18 mouse cellular contexts compared by ENCODE assay signal in genomic region chr16:85165631-85166030, GRCm38 (mm10). TPM values are rescaled to one million over a fixed set of nuclear protein-coding genes. Genes with fewer than 3 reads are reported as not detected.
DNase-seq lines count a peak whose midpoint lies in the region; ATAC-seq lines count a peak whose summit lies in the region.
"Had no signal": no experiment of that assay in that cellular context is flagged by ENCODE, and none has a peak within 500 bp of the region (broad histone marks: within the 10 kb centered on the region; RNA-seq: fewer than 3 reads in every experiment).

No protein-coding gene starts in this region.

- peaks cover 19% of the 10 kb centered on the region for H3K36me3 ChIP-seq in heart, embryonic 12.5 days
- peaks cover 9% of the 10 kb centered on the region for H3K36me3 ChIP-seq in kidney, embryonic 16.5 days (ENCODE audit: insufficient read depth, low read length)
- H3K36me3 ChIP-seq in hindbrain, embryonic 14.5 days (replicated peaks; ENCODE audit: control insufficient read depth, insufficient read depth) = peaks cover 10% of the 10 kb centered on the region
- H3K36me3 ChIP-seq: liver, embryonic 12.5 days had no signal

- H3K4me2 ChIP-seq in heart, embryonic 12.5 days = no peak overlapping the region
- no peak overlapping the region for H3K4me2 ChIP-seq in kidney, embryonic 16.5 days (replicated peaks; ENCODE audit: low read depth, low read length)
- H3K4me2 ChIP-seq in hindbrain, embryonic 14.5 days (replicated peaks) = peak overlapping the region; percentile 17; the same call in 1 of the 2 replicates
- H3K4me2 ChIP-seq: embryonic facial prominence, embryonic 13.5 days; limb, embryonic 12.5 days; liver, embryonic 12.5 days; midbrain, embryonic 15.5 days had no signal

- H3K4me1 ChIP-seq in heart, embryonic 12.5 days (replicated peaks) = peaks cover 21% of the 10 kb centered on the region
- peaks cover 42% of the 10 kb centered on the region for H3K4me1 ChIP-seq in kidney, embryonic 16.5 days (ENCODE audit: insufficient read depth, low read length)
- H3K4me1 ChIP-seq in hindbrain, embryonic 14.5 days (replicated peaks; ENCODE audit: control insufficient read depth, insufficient read depth, low read length) = peaks cover 37% of the 10 kb centered on the region
- H3K4me1 ChIP-seq: megakaryocyte, embryonic 14.5 days had no signal

- H3K27me3 ChIP-seq in heart, embryonic 12.5 days (replicated peaks) = no peaks in the 10 kb centered on the region
- no peaks in the 10 kb centered on the region for H3K27me3 ChIP-seq in kidney, embryonic 16.5 days (ENCODE audit: insufficient read depth, low read length)
- H3K27me3 ChIP-seq in hindbrain, embryonic 14.5 days (ENCODE audit: control insufficient read depth, insufficient read depth, low read length) = no peaks in the 10 kb centered on the region
- H3K27me3 ChIP-seq: embryonic facial prominence, embryonic 13.5 days; limb, embryonic 12.5 days; megakaryocyte, embryonic 14.5 days; midbrain, embryonic 15.5 days had no signal

- intact Hi-C loops in left cerebral cortex, postnatal 14 days (cut with DNase I) = no loop called here

- no peak overlapping the region for H3K9ac ChIP-seq in heart, embryonic 12.5 days
- 0 out of 2 replicates have a peak overlapping the region, but pooled peaks have one; percentile 46 for H3K9ac ChIP-seq in kidney, embryonic 16.5 days (replicated peaks; ENCODE audit: low read length)
- H3K9ac ChIP-seq in hindbrain, embryonic 14.5 days = no peak overlapping the region
- H3K9ac ChIP-seq: embryonic facial prominence, embryonic 13.5 days; limb, embryonic 12.5 days; liver, embryonic 12.5 days; midbrain, embryonic 15.5 days had no signal

- H3K27ac ChIP-seq in heart, embryonic 12.5 days (ENCODE audit: poor library complexity, severe bottlenecking) = 0 out of 2 replicates have a peak overlapping the region, but pooled peaks have one; percentile 19
- peak overlapping the region; percentile 74 for H3K27ac ChIP-seq in kidney, embryonic 16.5 days (ENCODE audit: low read length)
- peak overlapping the region; percentile 41; the same call in 1 of the 2 replicates for H3K27ac ChIP-seq in hindbrain, embryonic 14.5 days
- H3K27ac ChIP-seq: embryonic facial prominence, embryonic 13.5 days; limb, embryonic 12.5 days; liver, embryonic 12.5 days; midbrain, embryonic 15.5 days had no signal

- 74% methylated on average over 7 of the region's 7 CpGs for WGBS in heart, embryonic 12.5 days
- 26% methylated on average over 7 of the region's 7 CpGs for WGBS in kidney, embryonic 16.5 days
- WGBS in hindbrain, embryonic 14.5 days = 59% methylated on average over 7 of the region's 7 CpGs

- DNase-seq in heart, adult 9 months (ENCODE audit: low spot score in 2 of 2) = no peak
- DNase-seq in kidney, postnatal 36 days = no peak
- peak; percentile 65 for DNase-seq in cerebellum, adult 9-10 months
- DNase-seq in hindbrain, embryonic 14.5 days (ENCODE audit: low spot score) = no peak
- no peak for DNase-seq in left cerebral cortex, postnatal 14 days (ENCODE audit: low spot score in 2 of 2)
- DNase-seq: gastrocnemius, postnatal 25 days; lung, adult 2 months; right cerebral cortex, adult 18-20 months; thymus, postnatal 14 days had no signal

- ATAC-seq in heart, embryonic 12.5 days (ENCODE audit: insufficient number of reproducible peaks, low FRiP score) = no peak
- ATAC-seq in kidney, embryonic 16.5 days (ENCODE audit: low FRiP score, low TSS enrichment) = no peak
- no peak for ATAC-seq in hindbrain, embryonic 14.5 days (ENCODE audit: low FRiP score)
- ATAC-seq: forebrain, embryonic 14.5 days; liver, embryonic 12.5 days; midbrain, embryonic 15.5 days had no signal

- H3K4me3 ChIP-seq in heart, embryonic 12.5 days = no peak overlapping the region
- no peak overlapping the region for H3K4me3 ChIP-seq in kidney, embryonic 16.5 days (ENCODE audit: low read length)
- H3K4me3 ChIP-seq in hindbrain, embryonic 14.5 days (replicated peaks; ENCODE audit: low read length) = no peak overlapping the region
- H3K4me3 ChIP-seq: embryonic facial prominence, embryonic 13.5 days; limb, embryonic 12.5 days; liver, embryonic 12.5 days; megakaryocyte, embryonic 14.5 days; midbrain, embryonic 15.5 days; myocyte had no signal

- no peaks in the 10 kb centered on the region for H3K9me3 ChIP-seq in heart, embryonic 12.5 days (replicated peaks)
- H3K9me3 ChIP-seq in kidney, embryonic 16.5 days (ENCODE audit: low read length) = peaks cover 3% of the 10 kb centered on the region; the same call in 1 of the 2 replicates
- no peaks in the 10 kb centered on the region for H3K9me3 ChIP-seq in hindbrain, embryonic 14.5 days (ENCODE audit: control insufficient read depth, low read length)
- H3K9me3 ChIP-seq: embryonic facial prominence, embryonic 13.5 days; limb, embryonic 12.5 days; liver, embryonic 12.5 days; megakaryocyte, embryonic 14.5 days; midbrain, embryonic 15.5 days had no signal

RNA-seq across cellular contexts. Expression of gene App, which starts 7.9 kb away (rescaled TPM):
- polyA plus RNA-seq in heart, embryonic 12.5 days (2016; fragmentation: Nextera tagmentation; extraction: Ambion mirVana) = 202 and 216 TPM in 2 replicates
- 309 and 336 TPM in 2 replicates for polyA plus RNA-seq in kidney, embryonic 16.5 days (2015; fragmentation: Nextera tagmentation; extraction: Ambion mirVana)
- polyA plus RNA-seq in hindbrain, embryonic 14.5 days (2014; fragmentation: Nextera tagmentation; extraction: Ambion mirVana) = 430 and 468 TPM in 2 replicates
- total RNA-seq in left cerebral cortex, postnatal 14 days (2021) = 1,000 to 10,000 TPM; 1,293 to 1,298 TPM

Comparison
In these comparisons a context has a peak if more than half of its experiments do, and no peak if none do; other contexts are left out.
1. H3K27ac ChIP-seq: peak in every context shown above with its lines; median percentile 74 in kidney, embryonic 16.5 days; 41 in hindbrain, embryonic 14.5 days; 19 in heart, embryonic 12.5 days.